Mouse (Mus musculus) spleen, adult 2 months (tissue): ENCODE results near the gene Pard6b. TPM values are rescaled to one million over a fixed set of nuclear protein-coding genes. Genes with fewer than 3 reads are reported as not detected.

Experiments
- DNase-seq, 2 experiments: peaks; one replicate each; pipeline versions ENCODE4 v3.0.0 to v3.0.0-alpha.2; 2012 to 2021; ENCODE audit warnings: low spot score in 2 of 2, low read depth in 1 of 2
- H3K27ac ChIP-seq: fragments of 200-500 bp; 2 replicates; pipeline ENCODE4 v1.5.1; 2012; ENCODE audit warnings: low read length, inconsistent platforms; ENCODE audit not compliant: insufficient read depth
- H3K27me3 ChIP-seq: fragments of 200-500 bp; 2 replicates; pipeline ENCODE4 v1.6.1; 2012; ENCODE audit warnings: mild to moderate bottlenecking, moderate library complexity, low read length, inconsistent platforms; ENCODE audit not compliant: control insufficient read depth, insufficient read depth
- H3K36me3 ChIP-seq: fragments of 200-500 bp; 2 replicates; pipeline ENCODE4 v1.6.1; 2012; ENCODE audit warnings: mild to moderate bottlenecking, low read length, inconsistent platforms; ENCODE audit not compliant: control insufficient read depth, insufficient read depth
- H3K4me1 ChIP-seq: fragments of 200-500 bp; 2 replicates; pipeline ENCODE4 v1.6.1; 2011; ENCODE audit warnings: inconsistent platforms; ENCODE audit not compliant: control insufficient read depth, insufficient read depth, insufficient read length
- H3K4me3 ChIP-seq: fragments of 200-500 bp; 2 replicates; pipeline ENCODE4 v1.5.1; 2011; ENCODE audit warnings: mild to moderate bottlenecking, inconsistent platforms; ENCODE audit not compliant: insufficient read depth, insufficient read length; ENCODE audit errors: extremely low read depth
- CTCF ChIP-seq: fragments of 200-500 bp; IDR thresholded peaks from 2 replicates; pipeline ENCODE4 v1.5.1; 2011; ENCODE audit warnings: mild to moderate bottlenecking, inconsistent platforms; ENCODE audit not compliant: insufficient read depth, insufficient read length, insufficient replicate concordance; ENCODE audit errors: extremely low read depth
- POLR2A ChIP-seq: fragments of 200-500 bp; IDR thresholded peaks from 2 replicates; pipeline ENCODE4 v1.6.1; 2011; ENCODE audit warnings: low read depth, low read length, inconsistent platforms
- WGBS: fragments of 180-500 bp; shearing (Covaris S2); methylation state at CpG from one replicate; pipeline ENCODE4 v1.1.7; 2018; 5-methylcytosine and 5-hydroxymethylcytosine counted together
- polyA plus RNA-seq: library from polyadenylated mRNA; depleted of rRNA; stranded (reverse); fragments of >200 nt; gene quantifications from 2 replicates; pipeline ENCODE4 v1.2.3, GENCODE M21; 2012; rRNA removed

The Pard6b gene
- 1.5 and 2.1 TPM in 2 replicates for polyA plus RNA-seq

GRCm38 (mm10) chr2:168080431-168081246, at the start of gene Pard6b:
Gene Pard6b, plus strand, starts transcription at chr2:168081004.
- no peak for TF ChIP-seq CTCF
- TF ChIP-seq POLR2A = peak; percentile 14; the same call in 1 of the 2 replicates
- DNase-seq = peak; percentile 96 to 97
- WGBS = under 1% methylated on average over 102 of the region's 110 CpGs
- Histone ChIP-seq H3K27me3 (peaks cover 10% of the 10 kb centered on the region), H3K4me1 (peaks cover 4% of the 10 kb centered on the region), H3K36me3 (no peaks in the 10 kb centered on the region), H3K4me3 (peak within 1 kb of the TSS; percentile 78), H3K27ac (peak within 1 kb of the TSS; percentile 19; the same call in 1 of the 2 replicates)

- Histone ChIP-seq H3K36me3 (no peaks in the 10 kb centered on the region), H3K27me3 (no peaks in the 10 kb centered on the region), H3K4me1 (no peaks in the 10 kb centered on the region), H3K4me3 (no peak overlapping the region), H3K27ac (no peak overlapping the region)
- 91% methylated on average over 2 of the region's 2 CpGs for WGBS
- TF ChIP-seq CTCF = no peak
- TF ChIP-seq POLR2A = no peak
- no peak for DNase-seq
These were observed 49.0 kb upstream of the Pard6b start for GRCm38 (mm10) chr2:168031842-168032241.

GRCm38 (mm10) chr2:168033905-168034304, 46.9 kb upstream of the Pard6b start:
- H3K36me3 ChIP-seq = no peaks in the 10 kb centered on the region
- no peak for TF ChIP-seq POLR2A
- no peak for TF ChIP-seq CTCF
- H3K27ac ChIP-seq = no peak overlapping the region
- no peaks in the 10 kb centered on the region for H3K27me3 ChIP-seq
- H3K4me3 ChIP-seq = no peak overlapping the region
- H3K4me1 ChIP-seq = no peaks in the 10 kb centered on the region
- DNase-seq = no peak
- WGBS = 79% methylated on average over 10 of the region's 10 CpGs

GRCm38 (mm10) chr2:168035907-168036306, 44.9 kb upstream of the Pard6b start:
- Histone ChIP-seq H3K36me3 (no peaks in the 10 kb centered on the region), H3K27ac (no peak overlapping the region), H3K4me1 (no peaks in the 10 kb centered on the region), H3K27me3 (no peaks in the 10 kb centered on the region), H3K4me3 (no peak overlapping the region)
- DNase-seq = no peak
- 83% methylated on average over 6 of the region's 6 CpGs for WGBS
- no peak for TF ChIP-seq CTCF
- TF ChIP-seq POLR2A = no peak

GRCm38 (mm10) chr2:168037063-168037462, 43.7 kb upstream of the Pard6b start:
- WGBS = 49% methylated on average over 3 of the region's 3 CpGs
- H3K27me3 ChIP-seq = no peaks in the 10 kb centered on the region
- DNase-seq = no peak
- no peaks in the 10 kb centered on the region for H3K4me1 ChIP-seq
- H3K4me3 ChIP-seq = no peak overlapping the region
- H3K27ac ChIP-seq = no peak overlapping the region
- no peak for TF ChIP-seq POLR2A
- TF ChIP-seq CTCF = no peak
- no peaks in the 10 kb centered on the region for H3K36me3 ChIP-seq

GRCm38 (mm10) chr2:168040751-168041150, 40.1 kb upstream of the Pard6b start:
- no peak for TF ChIP-seq POLR2A
- Histone ChIP-seq H3K27me3 (no peaks in the 10 kb centered on the region), H3K4me3 (no peak overlapping the region), H3K36me3 (no peaks in the 10 kb centered on the region), H3K27ac (no peak overlapping the region), H3K4me1 (no peaks in the 10 kb centered on the region)
- 72% methylated on average over 3 of the region's 3 CpGs for WGBS
- no peak for DNase-seq

- Histone ChIP-seq H3K4me3 (no peak overlapping the region), H3K36me3 (no peaks in the 10 kb centered on the region), H3K4me1 (no peaks in the 10 kb centered on the region), H3K27ac (no peak overlapping the region), H3K27me3 (no peaks in the 10 kb centered on the region)
- 91% methylated on average over 6 of the region's 6 CpGs for WGBS
- TF ChIP-seq POLR2A = no peak
- TF ChIP-seq CTCF = no peak
- no peak for DNase-seq
These were observed 38.8 kb upstream of the Pard6b start for GRCm38 (mm10) chr2:168042019-168042418.
